Mouse (Mus musculus): ENCODE measurements around the gene Ighmbp2.
"Not testable (repeated sequence)": the region's sequence is repeated elsewhere in the genome, so short reads cannot be mapped to it uniquely, and the experiment has no call there.

Ighmbp2 gene

DNA sequence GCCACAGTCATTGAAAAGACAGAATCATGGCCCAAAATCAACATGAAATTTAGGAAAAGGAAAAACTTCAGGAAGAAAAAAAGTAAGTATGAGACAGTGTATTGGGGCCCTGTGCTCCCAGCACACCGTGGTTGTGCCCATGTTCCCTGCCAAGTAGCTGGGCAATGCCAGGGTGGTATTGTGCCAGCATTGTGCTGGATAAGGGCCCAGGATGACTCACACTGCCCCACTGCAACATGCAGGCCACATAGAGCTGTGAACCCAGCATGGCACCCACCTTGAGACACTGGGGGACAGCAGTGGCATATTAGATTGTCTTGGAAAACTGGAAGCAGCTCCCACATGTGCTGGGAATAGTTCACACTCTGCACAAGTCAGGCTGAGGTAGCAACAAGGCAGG is 6.2 kb upstream of the Ighmbp2 start:
- DNase-seq (ENCODE audit: low spot score in 2 of 2): no peak

DNA sequence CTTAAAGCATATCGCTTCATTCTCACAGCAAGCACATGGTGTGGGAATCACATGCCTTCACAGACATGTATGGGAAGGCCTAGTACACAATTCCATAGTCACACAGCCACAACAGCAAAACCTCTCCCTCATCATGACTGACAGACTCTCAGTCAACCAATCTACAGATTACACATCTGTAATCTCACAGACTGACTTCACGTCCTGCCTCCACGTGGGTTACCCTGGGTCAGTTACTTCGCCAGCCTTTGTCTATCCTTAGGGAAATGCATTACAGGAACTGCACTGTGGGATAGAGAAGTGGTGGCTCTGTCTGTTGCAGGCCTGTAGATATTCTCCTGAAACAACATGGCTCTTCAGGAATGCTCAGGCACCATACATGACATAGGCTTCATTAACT is 931 bp downstream of the Ighmbp2 start:
- no peak for DNase-seq (ENCODE audit: low spot score in 2 of 2)

GRCm38 (mm10) chr19:3275744-3276365 is 7.0 kb downstream of the Ighmbp2 start:
- no peak for DNase-seq (ENCODE audit: low spot score in 2 of 2)

DNA sequence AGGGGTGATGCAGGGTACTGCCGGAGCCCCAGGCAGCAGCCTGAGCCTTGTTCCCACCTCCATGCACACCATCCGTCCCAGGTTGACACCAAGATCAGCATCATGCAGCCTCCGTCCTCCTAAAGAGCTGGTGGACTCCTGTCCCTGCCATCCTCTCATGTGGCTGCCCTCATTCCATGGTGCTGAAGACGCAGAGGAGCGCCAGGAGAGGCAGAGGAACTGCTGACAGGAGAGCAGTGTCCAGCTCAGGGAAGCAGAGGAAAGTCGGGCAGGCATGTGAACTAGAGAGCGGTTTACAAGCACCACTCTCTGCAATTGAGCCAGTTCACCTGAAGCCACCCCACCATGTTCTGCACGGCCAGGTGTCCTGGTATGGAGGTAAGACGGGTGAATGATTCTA is 9.5 kb downstream of the Ighmbp2 start:
- DNase-seq (ENCODE audit: low spot score in 2 of 2): no peak

GRCm38 (mm10) chr19:3271366-3271765 is 11.5 kb downstream of the Ighmbp2 start:
- DNase-seq (ENCODE audit: low spot score in 2 of 2): no peak

DNA sequence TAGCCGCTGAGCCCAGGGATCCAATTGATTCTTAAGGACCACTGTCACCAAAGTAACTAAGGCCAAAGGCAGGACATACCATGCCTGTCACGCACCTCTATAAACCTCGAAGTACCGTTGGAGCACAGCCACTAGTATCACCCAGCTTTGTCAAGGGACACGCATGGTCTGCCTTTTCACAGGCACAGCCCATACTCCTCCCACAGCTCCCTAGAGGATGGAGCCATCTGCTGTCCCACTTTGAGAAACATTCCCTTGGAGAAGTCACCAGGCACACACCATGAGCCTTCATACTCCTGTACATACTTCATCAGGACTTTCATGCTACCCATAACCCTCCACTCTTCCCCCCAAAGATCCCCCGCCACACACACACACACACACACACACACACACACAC is 13.0 kb downstream of the Ighmbp2 start:
- no peak for DNase-seq (ENCODE audit: low spot score in 2 of 2)

- DNase-seq (ENCODE audit: low spot score in 2 of 2): no peak
Observed at GRCm38 (mm10) chr19:3269279-3269678, 13.5 kb downstream of the Ighmbp2 start.

- no peak for DNase-seq (ENCODE audit: low spot score in 2 of 2)
Observed at GRCm38 (mm10) chr19:3268218-3268980, 14.4 kb downstream of the Ighmbp2 start.

- no peak for DNase-seq (ENCODE audit: low spot score in 2 of 2)
Observed at GRCm38 (mm10) chr19:3267340-3267739, 15.5 kb downstream of the Ighmbp2 start.

DNA sequence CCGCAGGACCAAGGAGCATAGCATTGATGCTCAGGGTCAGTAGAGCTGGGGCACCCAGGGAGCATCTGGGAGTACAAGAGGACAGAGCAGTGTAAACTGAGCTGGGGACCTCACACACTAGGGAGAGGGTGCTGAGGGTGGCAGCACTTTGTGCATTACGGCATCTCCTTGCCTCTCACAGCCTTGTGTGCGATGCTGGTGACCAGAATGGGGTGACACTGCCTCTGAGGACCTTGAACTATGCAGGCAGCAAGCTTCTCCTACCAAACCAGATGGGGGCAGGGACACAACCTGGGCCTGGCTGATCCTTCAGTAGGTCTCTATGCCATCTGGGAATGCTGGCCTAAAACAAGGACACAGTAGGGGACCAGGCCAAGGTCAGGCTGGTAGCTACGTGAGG is 16.1 kb downstream of the Ighmbp2 start:
- DNase-seq (ENCODE audit: low spot score in 2 of 2): no peak

GRCm38 (mm10) chr19:3266136-3266535 is 16.7 kb downstream of the Ighmbp2 start:
- peak; percentile 35 to 51 for DNase-seq (ENCODE audit: low spot score in 2 of 2)

GRCm38 (mm10) chr19:3265180-3265579 is 17.6 kb downstream of the Ighmbp2 start:
- DNase-seq (ENCODE audit: low spot score in 2 of 2): no peak

DNA sequence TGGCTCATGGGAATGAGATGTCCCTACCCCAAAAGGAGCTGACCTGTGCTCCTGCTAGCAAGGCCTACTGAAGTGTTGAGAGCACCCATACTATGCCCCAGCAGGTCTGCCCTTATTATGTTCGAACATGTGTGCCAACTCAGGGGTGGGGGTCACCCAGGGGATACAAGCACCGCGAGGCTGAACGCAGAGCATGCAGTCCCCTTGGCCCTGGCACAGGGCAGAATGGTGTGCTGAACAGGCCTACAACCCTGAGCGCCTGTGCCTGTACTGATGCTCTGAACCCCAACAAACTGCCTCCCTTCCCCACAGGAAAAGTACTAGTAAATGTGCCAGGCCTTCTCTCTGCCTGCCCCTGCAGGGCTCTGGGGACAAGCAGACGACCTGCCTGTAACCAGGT is 18.5 kb downstream of the Ighmbp2 start:
- DNase-seq (ENCODE audit: low spot score in 2 of 2): no peak

DNA sequence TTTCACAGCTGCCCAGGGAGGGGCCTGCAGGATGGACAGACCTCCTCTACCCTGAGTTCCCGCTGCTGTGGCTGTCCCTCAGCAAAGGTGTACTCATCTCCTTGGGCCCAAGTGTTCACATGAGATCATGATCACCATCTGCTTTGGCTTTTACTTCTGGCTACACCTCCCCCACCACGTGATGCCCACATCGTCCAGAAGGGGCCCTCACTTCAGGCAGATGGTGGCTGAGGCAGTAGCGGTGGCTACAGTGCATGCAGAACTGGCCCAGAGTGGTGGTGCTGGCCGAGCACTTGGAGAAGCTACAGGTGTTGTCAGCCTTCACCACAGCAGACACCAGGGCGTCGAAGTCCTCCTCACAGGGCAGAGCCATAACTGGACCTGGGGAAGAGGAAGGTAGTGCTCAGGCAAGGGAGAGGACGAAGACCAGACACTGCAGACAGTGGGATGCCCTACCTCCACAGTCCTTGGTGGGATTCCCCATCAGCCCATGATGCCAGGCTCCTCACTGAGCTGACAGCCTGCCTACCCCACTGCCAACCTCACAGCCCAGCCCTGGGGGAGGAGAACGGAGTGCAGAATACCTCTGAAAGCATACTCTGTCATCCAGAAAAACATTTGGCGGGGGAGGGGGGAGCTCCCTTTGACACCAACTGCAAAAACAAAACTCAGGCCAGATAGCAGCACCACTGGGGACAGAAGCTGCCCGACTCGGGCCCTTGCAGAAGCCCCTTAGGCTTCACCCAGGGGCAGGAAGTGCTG is 20.9 kb downstream of the Ighmbp2 start:
- no peak for DNase-seq (ENCODE audit: low spot score in 2 of 2)

GRCm38 (mm10) chr19:3261336-3261735 is 21.5 kb downstream of the Ighmbp2 start:
- no peak for DNase-seq (ENCODE audit: low spot score in 2 of 2)

DNA sequence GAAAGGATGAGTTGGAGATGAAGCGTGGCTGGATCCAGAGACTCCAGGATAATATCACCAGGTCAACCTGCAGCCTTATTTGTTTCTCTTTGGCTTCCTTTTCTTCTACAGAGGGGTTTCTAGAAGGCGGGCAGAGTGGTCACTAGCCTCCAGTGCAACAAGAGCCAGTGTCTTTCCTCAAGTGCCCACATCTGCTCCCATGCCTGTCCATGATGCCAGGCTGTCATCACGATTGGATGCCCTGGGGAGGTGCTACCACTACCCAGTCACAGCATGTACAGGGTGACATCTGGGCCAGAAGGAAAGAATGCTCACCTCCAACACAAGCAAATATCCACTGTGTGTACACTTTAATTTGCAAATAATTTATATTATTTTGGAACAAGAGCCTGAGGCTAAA is 22.2 kb downstream of the Ighmbp2 start:
- no peak for DNase-seq (ENCODE audit: low spot score in 2 of 2)

DNA sequence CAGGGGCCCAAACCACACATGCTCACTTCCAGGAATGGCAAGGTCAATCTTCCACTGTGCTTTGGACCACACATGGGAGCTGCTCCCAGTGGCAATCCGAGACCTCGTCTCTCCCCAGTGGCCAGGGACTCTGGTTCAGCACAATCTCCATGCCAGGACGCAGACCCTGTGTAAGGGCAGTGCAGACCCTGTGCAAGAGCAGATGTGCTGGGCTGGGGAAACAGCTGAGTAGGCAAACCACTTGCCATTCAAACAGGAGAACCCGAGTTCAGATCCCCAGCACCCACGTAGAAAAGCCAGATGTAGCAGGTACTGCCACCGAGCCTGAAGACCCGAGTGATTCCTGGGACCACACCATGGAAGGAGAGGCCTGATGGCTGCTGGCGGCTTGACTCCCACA is 22.8 kb downstream of the Ighmbp2 start:
- DNase-seq (ENCODE audit: low spot score in 2 of 2): no peak

DNA sequence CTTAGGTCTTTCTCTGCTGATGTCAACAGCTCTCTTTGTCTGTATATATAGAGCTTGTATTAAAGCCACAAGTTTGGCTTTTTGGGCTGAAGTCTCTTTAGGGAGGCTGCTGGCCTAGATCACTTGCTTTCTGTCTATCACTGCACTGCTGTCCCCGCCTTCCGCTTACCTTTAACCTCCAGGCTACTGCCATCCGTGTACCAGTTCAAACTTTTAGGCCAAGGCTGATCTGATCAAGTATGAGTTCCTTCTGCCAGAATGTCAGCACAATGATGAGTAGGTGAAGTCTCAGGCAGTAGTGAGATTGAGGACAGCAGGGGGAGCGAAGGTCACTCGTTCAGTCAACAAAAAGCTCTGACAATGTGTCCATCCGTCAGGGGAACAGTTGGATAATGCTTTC is 57.6 kb downstream of the Ighmbp2 start:
- not testable (repeated sequence) for DNase-seq (ENCODE audit: low spot score in 2 of 2)

- DNase-seq (ENCODE audit: low spot score in 2 of 2): not testable (repeated sequence)
Observed at GRCm38 (mm10) chr19:3214937-3215336, 67.9 kb downstream of the Ighmbp2 start.
